Mouse (Mus musculus) CD4-positive, CD25-positive, alpha-beta regulatory T cell, adult 9 weeks (primary cell): Measurements from ENCODE around the gene Lime1. TPM values are rescaled to one million over a fixed set of nuclear protein-coding genes. Genes with fewer than 3 reads are reported as not detected.

ENCODE experiments used
- polyA plus RNA-seq: library from polyadenylated mRNA; unstranded; fragments of 100-300 nt; shearing (Covaris generic); gene quantifications from one replicate; pipeline ENCODE4 v1.2.1, GENCODE M21; 2017

Lime1 gene
- 343 TPM for polyA plus RNA-seq

DNA sequence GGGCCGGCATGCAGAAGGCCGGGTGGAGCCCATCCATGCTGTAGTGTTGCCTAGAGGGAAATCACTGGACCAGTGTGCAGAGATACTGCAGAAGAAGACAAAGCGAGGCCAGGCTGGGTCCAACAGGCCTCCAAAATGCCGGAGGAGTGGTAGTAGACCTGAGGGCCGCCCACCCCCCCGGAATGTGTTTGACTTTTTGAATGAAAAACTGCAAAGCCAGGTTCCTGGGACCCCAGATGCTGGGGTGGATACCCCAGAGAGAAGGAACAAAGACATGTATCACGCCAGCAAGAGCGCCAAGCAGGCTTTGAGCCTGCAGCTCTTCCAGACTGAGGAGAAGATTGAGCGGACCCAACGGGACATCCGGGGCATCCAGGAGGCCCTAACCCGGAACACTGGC, at the start of gene Lime1:
Gene Lime1, plus strand, starts transcription at position 301 of the 400 bp plus-strand sequence.

DNA sequence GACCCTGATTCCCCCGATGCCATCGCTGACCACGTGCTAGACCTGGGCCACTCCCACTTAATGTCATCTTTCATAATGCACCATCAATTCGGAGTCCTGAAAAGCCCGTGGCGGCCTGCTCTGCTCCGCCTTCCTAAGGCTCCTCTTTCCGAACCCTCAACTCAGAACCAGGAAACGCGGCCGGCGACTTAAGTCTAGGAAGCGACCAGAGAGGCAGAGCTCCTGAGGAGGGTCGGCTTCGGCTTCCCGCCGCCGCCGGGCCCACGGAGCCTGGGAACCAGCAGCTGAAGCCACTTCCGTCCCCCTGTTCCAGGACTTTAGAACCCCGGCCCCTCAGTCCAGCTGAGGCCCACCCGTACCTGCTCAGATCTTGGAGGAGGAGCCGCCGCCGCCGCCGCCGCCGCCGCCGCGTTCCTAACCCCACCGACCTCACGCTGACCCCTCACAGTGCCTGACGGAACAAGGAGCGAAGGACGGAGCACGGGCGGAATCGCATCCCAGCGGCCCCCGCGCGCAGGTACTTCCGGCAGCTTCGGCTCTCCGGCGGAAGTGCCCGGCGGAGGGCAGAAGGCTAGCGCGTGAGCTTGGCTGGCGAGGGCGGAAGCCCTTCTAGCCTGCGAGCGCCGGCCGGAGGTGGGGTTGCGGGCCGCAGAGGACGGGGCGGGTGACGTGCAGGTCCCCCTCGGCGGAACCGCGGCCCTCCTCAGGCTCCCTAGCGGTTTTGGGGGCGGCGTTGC, 14.8 kb upstream of the Lime1 start, which contains the start of the genes Zgpat and Arfrp1:
Gene Zgpat, plus strand, starts transcription at position 69 of the 737 bp plus-strand sequence.
Gene Arfrp1, minus strand, starts transcription at position 545 of the 737 bp plus-strand sequence.

Other genes with a start within 250 kb of the Lime1 start
- gene Kcnq2, start 244.8 kb upstream of the Lime1 start, polyA plus RNA-seq = not detected
- gene Eef1a2, start 223.1 kb upstream of the Lime1 start, polyA plus RNA-seq = not detected
- gene Ppdpf, start 192.8 kb upstream of the Lime1 start, polyA plus RNA-seq = 356 TPM
- gene Ptk6, start 177.3 kb upstream of the Lime1 start, polyA plus RNA-seq = not detected
- gene Srms, start 166.9 kb upstream of the Lime1 start, polyA plus RNA-seq = 1.1 TPM
- not detected for gene Fndc11, start 160.1 kb upstream of the Lime1 start, polyA plus RNA-seq
- gene Helz2, start 138.1 kb upstream of the Lime1 start, polyA plus RNA-seq = 25.0 TPM
- gene Gmeb2, start 92.0 kb upstream of the Lime1 start, polyA plus RNA-seq = 9.9 TPM
- 0.25 TPM for gene Stmn3, start 65.6 kb upstream of the Lime1 start, polyA plus RNA-seq
- gene Rtel1, start 60.3 kb upstream of the Lime1 start, polyA plus RNA-seq = 68.3 TPM
- gene Zgpat, start 15.2 kb upstream of the Lime1 start, polyA plus RNA-seq = 76.0 TPM
- gene Arfrp1, start 14.7 kb upstream of the Lime1 start, polyA plus RNA-seq = 162 TPM
- gene Zbtb46, start 79.3 kb downstream of the Lime1 start, polyA plus RNA-seq = 1.5 TPM
- gene Abhd16b, start 113.1 kb downstream of the Lime1 start, polyA plus RNA-seq = not detected
- gene Tpd52l2, start 117.1 kb downstream of the Lime1 start, polyA plus RNA-seq = 105 TPM
- gene Dnajc5, start 140.4 kb downstream of the Lime1 start, polyA plus RNA-seq = 85.7 TPM
- gene Uckl1, start 204.8 kb downstream of the Lime1 start, polyA plus RNA-seq = 197 TPM
- gene Prpf6, start 211.8 kb downstream of the Lime1 start, polyA plus RNA-seq = 102 TPM
- gene Zfp512b, start 212.7 kb downstream of the Lime1 start, polyA plus RNA-seq = 18.5 TPM
- 6.1 TPM for gene Samd10, start 219.1 kb downstream of the Lime1 start, polyA plus RNA-seq